Mouse (Mus musculus) urinary bladder, adult 18-20 months (tissue): ENCODE data around the gene B3galt1.
A peak's percentile ranks its signal among the peaks of the same experiment; 100 is the strongest.

Experiments used
- DNase-seq, 2 experiments: peaks; one replicate each; pipeline ENCODE4 v3.0.0; 2022; ENCODE audit warnings: low spot score in 2 of 2, mixed read lengths in 2 of 2

Gene B3galt1

GRCm38 (mm10) chr2:67730771-67731170, 165.1 kb downstream of the B3galt1 start:
- DNase-seq, result no peak

GRCm38 (mm10) chr2:67751585-67751984, 185.9 kb downstream of the B3galt1 start:
- DNase-seq, result no peak

- no peak for DNase-seq
These were observed 190.8 kb downstream of the B3galt1 start for GRCm38 (mm10) chr2:67756507-67756906.

GRCm38 (mm10) chr2:67787536-67787935, 221.9 kb downstream of the B3galt1 start:
- DNase-seq, result no peak

- DNase-seq, result no peak
These were observed 231.9 kb downstream of the B3galt1 start for GRCm38 (mm10) chr2:67797561-67797960.

- no peak for DNase-seq
These were observed 234.3 kb downstream of the B3galt1 start for GRCm38 (mm10) chr2:67799981-67800380.

- DNase-seq, result no peak
These were observed 250.5 kb downstream of the B3galt1 start for GRCm38 (mm10) chr2:67816149-67816548.

- no peak for DNase-seq
These were observed 252.3 kb downstream of the B3galt1 start for GRCm38 (mm10) chr2:67818014-67818413.

- no peak for DNase-seq
These were observed 256.7 kb downstream of the B3galt1 start for GRCm38 (mm10) chr2:67822360-67822759.

- DNase-seq, result peak in 1 of 2 experiments; percentile 11
These were observed 262.0 kb downstream of the B3galt1 start for GRCm38 (mm10) chr2:67827697-67828096.

- DNase-seq, result no peak
These were observed 263.6 kb downstream of the B3galt1 start for GRCm38 (mm10) chr2:67829055-67829915.

GRCm38 (mm10) chr2:67847806-67848205, 282.1 kb downstream of the B3galt1 start:
- no peak for DNase-seq

GRCm38 (mm10) chr2:67850725-67851124, 285.1 kb downstream of the B3galt1 start:
- no peak for DNase-seq

- DNase-seq, result no peak
These were observed 292.7 kb downstream of the B3galt1 start for GRCm38 (mm10) chr2:67858340-67858739.

GRCm38 (mm10) chr2:67859004-67859403, 293.3 kb downstream of the B3galt1 start:
- no peak for DNase-seq

GRCm38 (mm10) chr2:67873368-67873767, 307.7 kb downstream of the B3galt1 start:
- DNase-seq, result no peak

GRCm38 (mm10) chr2:67879836-67880235, 314.2 kb downstream of the B3galt1 start:
- no peak for DNase-seq

- no peak for DNase-seq
These were observed 316.1 kb downstream of the B3galt1 start for GRCm38 (mm10) chr2:67881713-67882281.

GRCm38 (mm10) chr2:67897956-67898689, 332.5 kb downstream of the B3galt1 start:
- DNase-seq, result no peak

GRCm38 (mm10) chr2:67901574-67901973, 335.9 kb downstream of the B3galt1 start:
- no peak for DNase-seq

GRCm38 (mm10) chr2:67902651-67903292, 337.1 kb downstream of the B3galt1 start:
- DNase-seq, result no peak

GRCm38 (mm10) chr2:67903769-67904168, 338.1 kb downstream of the B3galt1 start:
- DNase-seq, result no peak
